Mouse (Mus musculus): ENCODE results near the gene Tagln. TPM values are rescaled to one million over a fixed set of nuclear protein-coding genes. Genes with fewer than 3 reads are reported as not detected.

Gene Tagln
- polyA plus RNA-seq, 1 experiment from 2014 or later = 6.0 TPM

- Histone ChIP-seq H3K4me3 (peak within 1 kb of the TSS; percentile 95), H3K4me1 (peaks cover 28% of the 10 kb centered on the region), H3K9me3 (replicated peaks) (no peaks in the 10 kb centered on the region), H3K27me3 (ENCODE audit: low read depth, poor library complexity, severe bottlenecking) (no peaks in the 10 kb centered on the region), H3K36me3 (peaks cover 28% of the 10 kb centered on the region), H3K27ac (peak within 1 kb of the TSS; percentile 92)
- peak; percentile 89 for DNase-seq (ENCODE audit: low spot score)
- WGBS = under 1% methylated on average over 48 of the region's 48 CpGs
Measured at GRCm38 (mm10) chr9:45955107-45955963, 19.5 kb upstream of the Tagln start, which contains the start of gene Sidt2. Gene Sidt2, minus strand, starts transcription at chr9:45955258.

GRCm38 (mm10) chr9:45954294-45955106 is 18.6 kb upstream of the Tagln start:
- Histone ChIP-seq H3K36me3 (peaks cover 34% of the 10 kb centered on the region), H3K4me3 (peak overlapping the region; percentile 95), H3K9me3 (replicated peaks) (no peaks in the 10 kb centered on the region), H3K27me3 (ENCODE audit: low read depth, poor library complexity, severe bottlenecking) (no peaks in the 10 kb centered on the region), H3K4me1 (peaks cover 28% of the 10 kb centered on the region), H3K27ac (peak overlapping the region; percentile 92)
- no peak for DNase-seq (ENCODE audit: low spot score)
- WGBS = under 1% methylated on average over 63 of the region's 63 CpGs

GRCm38 (mm10) chr9:45953511-45954293 is 17.8 kb upstream of the Tagln start:
- no peak for DNase-seq (ENCODE audit: low spot score)
- Histone ChIP-seq H3K4me3 (peak overlapping the region; percentile 95), H3K4me1 (peaks cover 28% of the 10 kb centered on the region), H3K9me3 (replicated peaks) (no peaks in the 10 kb centered on the region), H3K36me3 (peaks cover 42% of the 10 kb centered on the region), H3K27ac (peak overlapping the region; percentile 92), H3K27me3 (ENCODE audit: low read depth, poor library complexity, severe bottlenecking) (no peaks in the 10 kb centered on the region)
- 64% methylated on average over 13 of the region's 13 CpGs for WGBS

- no peak overlapping the region for H3K27ac ChIP-seq
- peaks cover 28% of the 10 kb centered on the region for H3K4me1 ChIP-seq
- no peak for DNase-seq (ENCODE audit: low spot score)
- H3K27me3 ChIP-seq (ENCODE audit: low read depth, poor library complexity, severe bottlenecking) = no peaks in the 10 kb centered on the region
- no peak overlapping the region for H3K4me3 ChIP-seq
- H3K36me3 ChIP-seq = peaks cover 50% of the 10 kb centered on the region
- no peaks in the 10 kb centered on the region for H3K9me3 ChIP-seq (replicated peaks)
- WGBS = 78% methylated on average over 7 of the region's 7 CpGs
Measured at GRCm38 (mm10) chr9:45952890-45953289, 17.0 kb upstream of the Tagln start.

GRCm38 (mm10) chr9:45952057-45952456 is 16.2 kb upstream of the Tagln start:
- WGBS = 97% methylated on average over 4 of the region's 4 CpGs
- peaks cover 58% of the 10 kb centered on the region for H3K36me3 ChIP-seq
- no peaks in the 10 kb centered on the region for H3K9me3 ChIP-seq (replicated peaks)
- no peak overlapping the region for H3K4me3 ChIP-seq
- no peaks in the 10 kb centered on the region for H3K27me3 ChIP-seq (ENCODE audit: low read depth, poor library complexity, severe bottlenecking)
- no peak overlapping the region for H3K27ac ChIP-seq
- peaks cover 28% of the 10 kb centered on the region for H3K4me1 ChIP-seq
- no peak for DNase-seq (ENCODE audit: low spot score)

- DNase-seq (ENCODE audit: low spot score) = no peak
- 90% methylated on average over 10 of the region's 10 CpGs for WGBS
- Histone ChIP-seq H3K27ac (no peak overlapping the region), H3K4me1 (0 out of 2 replicates have a peak, but pooled peaks cover 3% of the 10 kb centered on the region), H3K9me3 (replicated peaks) (no peaks in the 10 kb centered on the region), H3K4me3 (no peak overlapping the region), H3K27me3 (ENCODE audit: low read depth, poor library complexity, severe bottlenecking) (no peaks in the 10 kb centered on the region), H3K36me3 (peaks cover 96% of the 10 kb centered on the region)
Measured at GRCm38 (mm10) chr9:45946872-45947183, 11.0 kb upstream of the Tagln start.

- Histone ChIP-seq H3K27me3 (ENCODE audit: low read depth, poor library complexity, severe bottlenecking) (no peaks in the 10 kb centered on the region), H3K36me3 (peaks cover 96% of the 10 kb centered on the region), H3K4me1 (0 out of 2 replicates have a peak, but pooled peaks cover 3% of the 10 kb centered on the region), H3K27ac (no peak overlapping the region), H3K4me3 (no peak overlapping the region), H3K9me3 (replicated peaks) (no peaks in the 10 kb centered on the region)
- no peak for DNase-seq (ENCODE audit: low spot score)
- 83% methylated on average over 16 of the region's 16 CpGs for WGBS
Measured at GRCm38 (mm10) chr9:45946182-45946871, 10.5 kb upstream of the Tagln start.

- 93% methylated on average over 13 of the region's 13 CpGs for WGBS
- Histone ChIP-seq H3K9me3 (replicated peaks) (no peaks in the 10 kb centered on the region), H3K4me3 (no peak overlapping the region), H3K4me1 (0 out of 2 replicates have a peak, but pooled peaks cover 3% of the 10 kb centered on the region), H3K27me3 (ENCODE audit: low read depth, poor library complexity, severe bottlenecking) (no peaks in the 10 kb centered on the region), H3K36me3 (peaks cover 100% of the 10 kb centered on the region), H3K27ac (no peak overlapping the region)
- no peak for DNase-seq (ENCODE audit: low spot score)
Measured at GRCm38 (mm10) chr9:45945721-45946120, 9.9 kb upstream of the Tagln start.

GRCm38 (mm10) chr9:45944506-45945400 is 8.9 kb upstream of the Tagln start:
- 87% methylated on average over 13 of the region's 13 CpGs for WGBS

GRCm38 (mm10) chr9:45943628-45944505 is 8.0 kb upstream of the Tagln start:
- no peak overlapping the region for H3K27ac ChIP-seq
- no peak for DNase-seq (ENCODE audit: low spot score)
- no peaks in the 10 kb centered on the region for H3K27me3 ChIP-seq (ENCODE audit: low read depth, poor library complexity, severe bottlenecking)
- H3K4me3 ChIP-seq = no peak overlapping the region; the same call in 1 of the 2 replicates
- peaks cover 95% of the 10 kb centered on the region for H3K36me3 ChIP-seq
- 92% methylated on average over 8 of the region's 8 CpGs for WGBS
- 0 out of 2 replicates have a peak, but pooled peaks cover 3% of the 10 kb centered on the region for H3K4me1 ChIP-seq
- H3K9me3 ChIP-seq (replicated peaks) = no peaks in the 10 kb centered on the region

More at GRCm38 (mm10) chr9:45944506-45945400, 8.9 kb upstream of the Tagln start:
- DNase-seq (ENCODE audit: low spot score) = no peak
- Histone ChIP-seq H3K36me3 (peaks cover 95% of the 10 kb centered on the region), H3K4me3 (no peak overlapping the region), H3K27me3 (ENCODE audit: low read depth, poor library complexity, severe bottlenecking) (no peaks in the 10 kb centered on the region), H3K27ac (no peak overlapping the region), H3K4me1 (0 out of 2 replicates have a peak, but pooled peaks cover 3% of the 10 kb centered on the region), H3K9me3 (replicated peaks) (no peaks in the 10 kb centered on the region)
